Mouse (Mus musculus) MEL (cell line): ENCODE data around the gene Mks1. TPM values are rescaled to one million over a fixed set of nuclear protein-coding genes. Genes with fewer than 3 reads are reported as not detected.

Experiments used
- DNase-seq: peaks from one replicate; pipeline ENCODE4 v3.0.0; 2011; ENCODE audit warnings: low read depth, low spot score
- H3K27ac ChIP-seq: 2 replicates; pipeline ENCODE4 v1.5.1; 2012; ENCODE audit warnings: low read depth, mild to moderate bottlenecking, control low read depth, low read length, moderate library complexity; ENCODE audit not compliant: control insufficient read depth
- H3K27me3 ChIP-seq, 2 experiments: fragments of 150-350 bp in 1 of 2; sonication (generic) in 1 of 2; 2 replicates each; pipeline ENCODE4 v1.6.1; 2012; ENCODE audit warnings: low read length in 2 of 2, mild to moderate bottlenecking in 2 of 2, improper control_type of control experiment in 1 of 2, moderate library complexity in 1 of 2; ENCODE audit not compliant: insufficient read depth in 2 of 2, control insufficient read depth in 1 of 2
- H3K36me3 ChIP-seq, 2 experiments: 2 replicates each; pipeline ENCODE4 v1.6.1; 2012 to 2014; ENCODE audit warnings: low read length in 2 of 2, improper control_type of control experiment in 1 of 2, inconsistent platforms in 1 of 2, mild to moderate bottlenecking in 1 of 2; ENCODE audit not compliant: insufficient read depth in 2 of 2, control insufficient read depth in 1 of 2
- H3K4me1 ChIP-seq, 2 experiments: fragments of 150-350 bp in 1 of 2; sonication (generic) in 1 of 2; 2 replicates each; pipeline ENCODE4 v1.6.1; 2012; ENCODE audit warnings: low read length in 2 of 2, improper control_type of control experiment in 1 of 2, mild to moderate bottlenecking in 1 of 2; ENCODE audit not compliant: insufficient read depth in 2 of 2, control insufficient read depth in 1 of 2
- H3K4me3 ChIP-seq, 2 experiments: fragments of 150-350 bp in 1 of 2; sonication (generic) in 1 of 2; 2 replicates each; pipeline ENCODE4 v1.5.1; 2012; ENCODE audit warnings: low read depth in 2 of 2, low read length in 2 of 2, mild to moderate bottlenecking in 2 of 2, moderate library complexity in 2 of 2, control low read depth in 1 of 2, improper control_type of control experiment in 1 of 2; ENCODE audit not compliant: control insufficient read depth in 1 of 2, insufficient read depth in 1 of 2
- H3K79me2 ChIP-seq: 2 replicates; pipeline ENCODE4 v1.6.1; 2012; ENCODE audit warnings: mild to moderate bottlenecking, low read length, moderate library complexity; ENCODE audit not compliant: control insufficient read depth, poor library complexity, insufficient read depth
- H3K9ac ChIP-seq: 2 replicates; pipeline ENCODE4 v1.6.1; 2012; ENCODE audit warnings: low read depth, mild to moderate bottlenecking, control low read depth, low read length, moderate library complexity; ENCODE audit not compliant: control insufficient read depth, poor library complexity, severe bottlenecking
- H3K9me3 ChIP-seq: fragments of 150-350 bp; sonication (generic); replicated peaks from 2 replicates; pipeline ENCODE4 v1.6.1; 2012; ENCODE audit warnings: mild to moderate bottlenecking, low read length, improper control_type of control experiment, moderate library complexity; ENCODE audit not compliant: insufficient read depth
- BHLHE40 ChIP-seq: IDR thresholded peaks from 2 replicates; pipeline ENCODE4 v1.6.1; 2012; ENCODE audit warnings: low read depth, mild to moderate bottlenecking, inconsistent platforms, low read length, improper control_type of control experiment, borderline replicate concordance
- E2F4 ChIP-seq: IDR thresholded peaks from 2 replicates; pipeline ENCODE4 v1.6.1; 2011; ENCODE audit warnings: low read depth, low read length, improper control_type of control experiment, borderline replicate concordance
- ETS1 ChIP-seq: IDR thresholded peaks from 2 replicates; pipeline ENCODE4 v1.6.1; 2012; ENCODE audit warnings: low read depth, mild to moderate bottlenecking, inconsistent platforms, low read length, improper control_type of control experiment, moderate library complexity
- HCFC1 ChIP-seq: IDR thresholded peaks from 2 replicates; pipeline ENCODE4 v1.6.1; 2012; ENCODE audit warnings: low read depth, mild to moderate bottlenecking, inconsistent platforms, low read length, improper control_type of control experiment, moderate library complexity
- MAX ChIP-seq: IDR thresholded peaks from 2 replicates; pipeline ENCODE4 v1.6.1; 2011; ENCODE audit warnings: low read length, improper control_type of control experiment
- MYC ChIP-seq: IDR thresholded peaks from 2 replicates; pipeline ENCODE4 v1.6.1; 2011; ENCODE audit warnings: low read depth, mild to moderate bottlenecking, low read length, improper control_type of control experiment, moderate library complexity
- POLR2A ChIP-seq, 2 experiments: IDR thresholded peaks; 2 replicates each; pipeline ENCODE4 v1.6.1; 2011 to 2012; ENCODE audit warnings: low read length in 2 of 2, mild to moderate bottlenecking in 2 of 2, control low read depth in 1 of 2, improper control_type of control experiment in 1 of 2, low read depth in 1 of 2, moderate library complexity in 1 of 2; ENCODE audit not compliant: control insufficient read depth in 1 of 2, insufficient read depth in 1 of 2, poor library complexity in 1 of 2
- RAD21 ChIP-seq: IDR thresholded peaks from 2 replicates; pipeline ENCODE4 v1.6.1; 2011; ENCODE audit warnings: mild to moderate bottlenecking, low read depth, low read length, improper control_type of control experiment
- SMC3 ChIP-seq: IDR thresholded peaks from 2 replicates; pipeline ENCODE4 v1.6.1; 2011; ENCODE audit warnings: low read depth, low read length, improper control_type of control experiment
- TAL1 ChIP-seq: IDR thresholded peaks from 2 replicates; pipeline ENCODE4 v1.6.1; 2012; ENCODE audit warnings: mild to moderate bottlenecking, inconsistent platforms, low read length, moderate library complexity, mixed read lengths
- TCF12 ChIP-seq: IDR thresholded peaks from 2 replicates; pipeline ENCODE4 v1.6.1; 2014; ENCODE audit warnings: low read depth, mild to moderate bottlenecking, inconsistent platforms, low read length, improper control_type of control experiment, moderate library complexity
- USF1 ChIP-seq: IDR thresholded peaks from 2 replicates; pipeline ENCODE4 v1.6.1; 2014; ENCODE audit warnings: low read depth, mild to moderate bottlenecking, inconsistent platforms, low read length, improper control_type of control experiment, moderate library complexity
- USF2 ChIP-seq, 2 experiments: IDR thresholded peaks; 2 replicates each; pipeline ENCODE4 v1.6.1; 2011 to 2012; ENCODE audit warnings: improper control_type of control experiment in 2 of 2, low read length in 2 of 2, borderline replicate concordance in 1 of 2, inconsistent platforms in 1 of 2, low read depth in 1 of 2, mild to moderate bottlenecking in 1 of 2; ENCODE audit not compliant: insufficient read depth in 1 of 2
- ZMIZ1 ChIP-seq: IDR thresholded peaks from 2 replicates; pipeline ENCODE4 v1.6.1; 2012; ENCODE audit warnings: low read depth, mild to moderate bottlenecking, inconsistent platforms, low read length, improper control_type of control experiment, moderate library complexity
- polyA plus RNA-seq, 2 experiments: library from polyadenylated mRNA; stranded (reverse) in 1 of 2; unstranded in 1 of 2; fragments of >175 nt in 1 of 2; fragments of >200 nt in 1 of 2; gene quantifications; 2 replicates each; pipeline versions ENCODE4 v1.2.1 to v1.2.4; 2012; ENCODE audit warnings: low replicate concordance in 2 of 2, low read depth in 1 of 2; ENCODE audit not compliant: insufficient read length in 2 of 2, insufficient read depth in 1 of 2, missing spikeins in 1 of 2
- total RNA-seq: library from RNA; depleted of rRNA; stranded (reverse); fragments of 300-350 nt; gene quantifications from 2 replicates; pipeline ENCODE4 v1.2.3, GENCODE M21; 2012; rRNA removed

Gene Mks1
- total and polyA plus RNA-seq, 3 experiments = 3.3 to 6.1 TPM; not detected in 1

DNA sequence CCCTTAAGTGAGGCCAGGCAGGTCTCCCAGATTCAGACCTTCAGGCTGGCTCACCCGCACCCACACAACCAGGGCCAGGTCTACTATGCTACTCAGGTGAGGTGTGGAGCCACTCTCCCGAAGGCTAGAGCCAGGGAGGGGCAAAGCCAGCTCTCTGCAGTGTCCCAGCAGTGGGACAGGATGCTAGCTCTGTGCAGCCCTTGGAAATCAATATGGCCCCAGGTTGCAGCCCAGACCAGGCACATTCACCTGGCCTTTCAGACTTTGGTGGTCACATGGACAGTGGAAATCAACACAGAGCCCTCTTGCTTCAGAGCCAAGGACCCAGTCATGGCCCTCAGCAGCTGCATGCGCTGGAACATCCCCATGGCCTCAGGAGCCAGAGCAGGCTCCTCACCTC, 51.3 kb downstream of the Mks1 start:
- Histone ChIP-seq H3K9me3 (no peaks in the 10 kb centered on the region), H3K4me3 (no peak overlapping the region), H3K27ac (no peak overlapping the region), H3K4me1 (no peaks in the 10 kb centered on the region), H3K79me2 (no peaks in the 10 kb centered on the region), H3K36me3 (no peaks in the 10 kb centered on the region), H3K27me3 (peaks cover 3 to 7% of the 10 kb centered on the region in 2 experiments; a peak in 3 of 4 replicates), H3K9ac (no peak overlapping the region)
- no peak for DNase-seq
- no peak for TF ChIP-seq TCF12
- TF ChIP-seq MAX = no peak
- no peak for TF ChIP-seq USF2 (IDR thresholded peaks at IDR 0.05; ENCODE audit: borderline replicate concordance in 1 of 2, insufficient read depth in 1 of 2, low read depth in 1 of 2, low read length in 2 of 2)
- TF ChIP-seq ETS1 = no peak
- no peak for TF ChIP-seq ZMIZ1
- no peak for TF ChIP-seq SMC3
- TF ChIP-seq USF1 = no peak
- TF ChIP-seq E2F4 = no peak
- no peak for TF ChIP-seq RAD21
- no peak for TF ChIP-seq HCFC1
- TF ChIP-seq POLR2A (IDR thresholded peaks at IDR 0.05; ENCODE audit: control insufficient read depth in 1 of 2, insufficient read depth in 1 of 2, low read depth in 1 of 2, low read length in 2 of 2, poor library complexity in 1 of 2) = no peak
- TF ChIP-seq TAL1 = no peak
- TF ChIP-seq MYC = no peak
- TF ChIP-seq BHLHE40 = no peak

Other genes starting within 250 kb of the Mks1 start
- gene Hsf5, start 236.1 kb upstream of the Mks1 start, total RNA-seq = not detected in 2 replicates
- under 1 TPM in 1 of 2 experiments, not detected in 1; 0.03 TPM for gene Hsf5, start 236.1 kb upstream of the Mks1 start, polyA plus RNA-seq
- gene Rnf43, start 190.5 kb upstream of the Mks1 start, total RNA-seq = 12.9 and 17.3 TPM in 2 replicates
- 10 to 100 TPM in 1 of 2 experiments, not detected in 1; 14.6 TPM for gene Rnf43, start 190.5 kb upstream of the Mks1 start, polyA plus RNA-seq
- 301 and 332 TPM in 2 replicates for gene Supt4a, start 115.7 kb upstream of the Mks1 start, total RNA-seq
- 100 to 1,000 TPM in 1 of 2 experiments, not detected in 1; 223 TPM for gene Supt4a, start 115.7 kb upstream of the Mks1 start, polyA plus RNA-seq
- 3.7 and 5.2 TPM in 2 replicates for gene Tspoap1, start 92.7 kb upstream of the Mks1 start, total RNA-seq
- gene Tspoap1, start 92.7 kb upstream of the Mks1 start, polyA plus RNA-seq = 1 to 10 TPM in 1 of 2 experiments, not detected in 1; 8.6 TPM
- not detected in 2 replicates for gene Mpo, start 59.6 kb upstream of the Mks1 start, total RNA-seq
- under 1 TPM in 1 of 2 experiments, not detected in 1; 0.13 TPM for gene Mpo, start 59.6 kb upstream of the Mks1 start, polyA plus RNA-seq
- gene Lpo, start 24.9 kb upstream of the Mks1 start, total RNA-seq = not detected in 2 replicates
- not detected for gene Lpo, start 24.9 kb upstream of the Mks1 start, polyA plus RNA-seq
- gene Epx, start 22.3 kb downstream of the Mks1 start, total RNA-seq = not detected in 2 replicates
- under 1 TPM in 1 of 2 experiments, not detected in 1; 0.03 TPM for gene Epx, start 22.3 kb downstream of the Mks1 start, polyA plus RNA-seq
- gene Olfr462, start 39.1 kb downstream of the Mks1 start, total RNA-seq = not detected in 2 replicates
- not detected for gene Olfr462, start 39.1 kb downstream of the Mks1 start, polyA plus RNA-seq
- gene Olfr463, start 44.2 kb downstream of the Mks1 start, total RNA-seq = not detected in 2 replicates
- gene Olfr463, start 44.2 kb downstream of the Mks1 start, polyA plus RNA-seq = not detected
- gene Olfr464, start 67.8 kb downstream of the Mks1 start, total RNA-seq = not detected in 2 replicates
- gene Olfr464, start 67.8 kb downstream of the Mks1 start, polyA plus RNA-seq = not detected
- gene Dynll2, start 134.3 kb downstream of the Mks1 start, total RNA-seq = 30.7 and 38.6 TPM in 2 replicates
- 100 to 1,000 TPM in 1 of 2 experiments, 10 to 100 TPM in 1; 75.8 to 124 TPM for gene Dynll2, start 134.3 kb downstream of the Mks1 start, polyA plus RNA-seq
- gene Srsf1, start 194.2 kb downstream of the Mks1 start, total RNA-seq = 586 and 596 TPM in 2 replicates
- 100 to 1,000 TPM; 421 to 431 TPM for gene Srsf1, start 194.2 kb downstream of the Mks1 start, polyA plus RNA-seq
- 8.0 and 9.5 TPM in 2 replicates for gene Vezf1, start 215.1 kb downstream of the Mks1 start, total RNA-seq
- gene Vezf1, start 215.1 kb downstream of the Mks1 start, polyA plus RNA-seq = 10 to 100 TPM in 1 of 2 experiments, not detected in 1; 20.8 TPM
- 1.0 and 1.1 TPM in 2 replicates for gene Cuedc1, start 244.8 kb downstream of the Mks1 start, total RNA-seq
- 1 to 10 TPM in 1 of 2 experiments, not detected in 1; 4.8 TPM for gene Cuedc1, start 244.8 kb downstream of the Mks1 start, polyA plus RNA-seq